Mouse (Mus musculus) embryonic facial prominence, embryonic 12.5 days (tissue): ENCODE measurements at regions not wholly inside any gene's neighbourhood (a gene's known extent, or its start where the extent isn't known, plus 50 kb on each side); places are given as distances from the start of the nearest gene placed in this dataset.

Experiments used
- ATAC-seq: fragments of 200-750 bp; cut with Nextera tagmentation; 2 replicates; pipeline ENCODE4 v1.8.0; 2017; ENCODE audit not compliant: insufficient number of reproducible peaks, insufficient read depth, low FRiP score, low TSS enrichment
- H3K27ac ChIP-seq: fragments of 300-500 bp; sonication (generic); 2 replicates; pipeline ENCODE4 v1.5.1; 2016; ENCODE audit warnings: mild to moderate bottlenecking
- H3K27me3 ChIP-seq: fragments of 300-500 bp; sonication (generic); 2 replicates; pipeline ENCODE4 v1.6.1; 2016; ENCODE audit warnings: mild to moderate bottlenecking, moderate library complexity
- H3K36me3 ChIP-seq: fragments of 300-500 bp; sonication (generic); 2 replicates; pipeline ENCODE4 v1.6.1; 2016; ENCODE audit warnings: mild to moderate bottlenecking
- H3K4me1 ChIP-seq: fragments of 300-500 bp; sonication (generic); 2 replicates; pipeline ENCODE4 v1.6.1; 2016
- H3K4me2 ChIP-seq: fragments of 300-500 bp; sonication (generic); replicated peaks from 2 replicates; pipeline ENCODE4 v1.6.1; 2016; ENCODE audit warnings: mild to moderate bottlenecking, moderate library complexity
- H3K4me3 ChIP-seq: fragments of 300-500 bp; sonication (generic); 2 replicates; pipeline ENCODE4 v1.5.1; 2016; ENCODE audit warnings: mild to moderate bottlenecking
- H3K9ac ChIP-seq: fragments of 300-500 bp; sonication (generic); 2 replicates; pipeline ENCODE4 v1.6.1; 2016; ENCODE audit warnings: mild to moderate bottlenecking, moderate library complexity
- H3K9me3 ChIP-seq: fragments of 300-500 bp; sonication (generic); 2 replicates; pipeline ENCODE4 v1.6.1; 2016; ENCODE audit warnings: mild to moderate bottlenecking, moderate library complexity
- WGBS: fragments of 180-500 bp; shearing (Covaris S2); methylation state at CpG from one replicate; pipeline ENCODE4 v1.1.7; 2016; 5-methylcytosine and 5-hydroxymethylcytosine counted together

- Histone ChIP-seq H3K36me3 (no peaks in the 10 kb centered on the region), H3K4me1 (no peaks in the 10 kb centered on the region), H3K4me3 (no peak overlapping the region), H3K27me3 (no peaks in the 10 kb centered on the region), H3K9me3 (no peaks in the 10 kb centered on the region), H3K4me2 (no peak overlapping the region), H3K9ac (no peak overlapping the region), H3K27ac (no peak overlapping the region)
- ATAC-seq, result no peak
- 88% methylated on average over 7 of the region's 7 CpGs for WGBS
Observed at GRCm38 (mm10) chr6:31299395-31299794, 99.1 kb upstream of the Mkln1 start.

GRCm38 (mm10) chr6:31305736-31306135, 92.8 kb upstream of the Mkln1 start:
- Histone ChIP-seq H3K4me3 (no peak overlapping the region), H3K4me2 (no peak overlapping the region), H3K27ac (no peak overlapping the region), H3K9ac (no peak overlapping the region), H3K4me1 (no peaks in the 10 kb centered on the region), H3K9me3 (no peaks in the 10 kb centered on the region), H3K36me3 (no peaks in the 10 kb centered on the region), H3K27me3 (no peaks in the 10 kb centered on the region)
- 66% methylated on average over 5 of the region's 5 CpGs for WGBS
- no peak for ATAC-seq

- Histone ChIP-seq H3K36me3 (no peaks in the 10 kb centered on the region), H3K27me3 (no peaks in the 10 kb centered on the region), H3K27ac (no peak overlapping the region), H3K9me3 (no peaks in the 10 kb centered on the region), H3K4me2 (no peak overlapping the region), H3K4me1 (no peaks in the 10 kb centered on the region), H3K4me3 (no peak overlapping the region), H3K9ac (no peak overlapping the region)
- WGBS, result 62% methylated on average over 5 of the region's 5 CpGs
- no peak for ATAC-seq
Observed at GRCm38 (mm10) chr6:31307047-31307633, 91.4 kb upstream of the Mkln1 start.

GRCm38 (mm10) chr6:31307899-31308298, 90.6 kb upstream of the Mkln1 start:
- H3K4me1 ChIP-seq, result no peaks in the 10 kb centered on the region
- no peak overlapping the region for H3K4me3 ChIP-seq
- H3K9me3 ChIP-seq, result no peaks in the 10 kb centered on the region
- no peaks in the 10 kb centered on the region for H3K36me3 ChIP-seq
- no peak overlapping the region for H3K27ac ChIP-seq
- H3K27me3 ChIP-seq, result no peaks in the 10 kb centered on the region
- no peak overlapping the region for H3K4me2 ChIP-seq
- H3K9ac ChIP-seq, result no peak overlapping the region
- WGBS, result 27% methylated on average over 4 of the region's 4 CpGs
- ATAC-seq, result no peak

GRCm38 (mm10) chr6:31310660-31311059, 87.9 kb upstream of the Mkln1 start:
- H3K27ac ChIP-seq, result no peak overlapping the region
- no peaks in the 10 kb centered on the region for H3K27me3 ChIP-seq
- 89% methylated on average over 5 of the region's 5 CpGs for WGBS
- H3K9ac ChIP-seq, result no peak overlapping the region
- H3K9me3 ChIP-seq, result no peaks in the 10 kb centered on the region
- H3K4me2 ChIP-seq, result no peak overlapping the region
- no peak for ATAC-seq
- no peak overlapping the region for H3K4me3 ChIP-seq
- no peaks in the 10 kb centered on the region for H3K36me3 ChIP-seq
- H3K4me1 ChIP-seq, result no peaks in the 10 kb centered on the region

- no peak for ATAC-seq
- H3K27ac ChIP-seq, result no peak overlapping the region
- no peak overlapping the region for H3K9ac ChIP-seq
- H3K9me3 ChIP-seq, result no peaks in the 10 kb centered on the region
- no peak overlapping the region for H3K4me2 ChIP-seq
- WGBS, result 48% methylated on average over 5 of the region's 5 CpGs
- no peaks in the 10 kb centered on the region for H3K27me3 ChIP-seq
- peaks cover 8% of the 10 kb centered on the region for H3K4me1 ChIP-seq
- H3K4me3 ChIP-seq, result no peak overlapping the region
- H3K36me3 ChIP-seq, result no peaks in the 10 kb centered on the region
Observed at GRCm38 (mm10) chr6:31313869-31314470, 84.6 kb upstream of the Mkln1 start.

GRCm38 (mm10) chr6:31317741-31318225, 80.8 kb upstream of the Mkln1 start:
- WGBS, result 6% methylated on average over 12 of the region's 12 CpGs
- no peak overlapping the region; the same call in 1 of the 2 replicates for H3K4me3 ChIP-seq

GRCm38 (mm10) chr6:31318506-31318905, 80.0 kb upstream of the Mkln1 start:
- no peak overlapping the region for H3K4me3 ChIP-seq

More at GRCm38 (mm10) chr6:31317741-31318225, 80.8 kb upstream of the Mkln1 start:
- H3K9ac ChIP-seq, result no peak overlapping the region
- H3K4me1 ChIP-seq, result peaks cover 8% of the 10 kb centered on the region
- no peaks in the 10 kb centered on the region for H3K9me3 ChIP-seq
- no peaks in the 10 kb centered on the region for H3K36me3 ChIP-seq
- ATAC-seq, result no peak
- peak overlapping the region; percentile 35 for H3K4me2 ChIP-seq
- no peaks in the 10 kb centered on the region for H3K27me3 ChIP-seq
- no peak overlapping the region for H3K27ac ChIP-seq

GRCm38 (mm10) chr6:31319431-31319830, 79.1 kb upstream of the Mkln1 start:
- no peaks in the 10 kb centered on the region for H3K36me3 ChIP-seq
- no peak overlapping the region for H3K27ac ChIP-seq
- H3K4me3 ChIP-seq, result no peak overlapping the region
- H3K27me3 ChIP-seq, result no peaks in the 10 kb centered on the region
- peaks cover 8% of the 10 kb centered on the region for H3K4me1 ChIP-seq
- H3K9ac ChIP-seq, result no peak overlapping the region
- 71% methylated on average over 2 of the region's 2 CpGs for WGBS
- no peaks in the 10 kb centered on the region for H3K9me3 ChIP-seq
- H3K4me2 ChIP-seq, result no peak overlapping the region
- no peak for ATAC-seq

More at GRCm38 (mm10) chr6:31318506-31318905, 80.0 kb upstream of the Mkln1 start:
- Histone ChIP-seq H3K27ac (no peak overlapping the region), H3K27me3 (no peaks in the 10 kb centered on the region), H3K4me1 (peaks cover 8% of the 10 kb centered on the region), H3K9ac (no peak overlapping the region), H3K36me3 (no peaks in the 10 kb centered on the region), H3K9me3 (no peaks in the 10 kb centered on the region), H3K4me2 (peak overlapping the region; percentile 35)
- no peak for ATAC-seq
- 4% methylated on average over 11 of the region's 11 CpGs for WGBS

GRCm38 (mm10) chr6:31320141-31320830, 78.2 kb upstream of the Mkln1 start:
- no peak overlapping the region for H3K27ac ChIP-seq
- no peak overlapping the region for H3K9ac ChIP-seq
- no peaks in the 10 kb centered on the region for H3K9me3 ChIP-seq
- 74% methylated on average over 3 of the region's 3 CpGs for WGBS
- H3K36me3 ChIP-seq, result no peaks in the 10 kb centered on the region
- no peak overlapping the region for H3K4me3 ChIP-seq
- no peak overlapping the region for H3K4me2 ChIP-seq
- ATAC-seq, result no peak
- H3K27me3 ChIP-seq, result no peaks in the 10 kb centered on the region
- H3K4me1 ChIP-seq, result peaks cover 8% of the 10 kb centered on the region

GRCm38 (mm10) chr6:31321066-31321846, 77.3 kb upstream of the Mkln1 start:
- Histone ChIP-seq H3K4me2 (no peak overlapping the region), H3K36me3 (no peaks in the 10 kb centered on the region), H3K4me3 (no peak overlapping the region), H3K27me3 (no peaks in the 10 kb centered on the region), H3K9me3 (no peaks in the 10 kb centered on the region), H3K4me1 (peaks cover 8% of the 10 kb centered on the region), H3K9ac (no peak overlapping the region), H3K27ac (no peak overlapping the region)
- WGBS, result 72% methylated on average over 7 of the region's 7 CpGs
- no peak for ATAC-seq
